Mouse (Mus musculus) Muller cell, postnatal 12 days (primary cell): ENCODE measurements around the gene Sugt1.

Experiments
- DNase-seq: peaks from one replicate; pipeline ENCODE4 v3.0.0-alpha.2; 2015; ENCODE audit errors: inconsistent ontology term

Gene Sugt1

GRCm38 (mm10) chr14:79606867-79607266 lies 19.4 kb downstream of the Sugt1 start:
- DNase-seq = no peak

DNA sequence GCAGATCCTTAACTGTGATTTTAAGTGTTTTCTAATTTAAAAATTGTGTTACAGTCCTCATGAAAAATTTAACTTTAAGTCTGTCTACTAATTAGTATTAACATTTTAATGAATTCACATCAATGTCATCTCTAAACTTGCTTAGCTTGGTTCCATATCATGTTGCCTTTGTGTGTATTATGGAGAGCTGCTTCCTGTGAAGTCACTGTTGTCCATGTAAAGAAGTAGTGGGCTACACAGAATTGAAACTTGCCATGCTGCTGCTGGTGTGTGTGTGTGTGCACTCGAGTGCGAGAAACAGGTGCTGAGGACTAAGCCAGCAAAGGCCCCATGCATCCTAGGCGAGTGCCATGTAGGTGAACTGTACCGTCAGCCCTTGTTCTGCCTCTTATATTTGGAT lies 19.9 kb downstream of the Sugt1 start:
- no peak for DNase-seq

GRCm38 (mm10) chr14:79608286-79608685 lies 20.8 kb downstream of the Sugt1 start:
- DNase-seq = no peak

DNA sequence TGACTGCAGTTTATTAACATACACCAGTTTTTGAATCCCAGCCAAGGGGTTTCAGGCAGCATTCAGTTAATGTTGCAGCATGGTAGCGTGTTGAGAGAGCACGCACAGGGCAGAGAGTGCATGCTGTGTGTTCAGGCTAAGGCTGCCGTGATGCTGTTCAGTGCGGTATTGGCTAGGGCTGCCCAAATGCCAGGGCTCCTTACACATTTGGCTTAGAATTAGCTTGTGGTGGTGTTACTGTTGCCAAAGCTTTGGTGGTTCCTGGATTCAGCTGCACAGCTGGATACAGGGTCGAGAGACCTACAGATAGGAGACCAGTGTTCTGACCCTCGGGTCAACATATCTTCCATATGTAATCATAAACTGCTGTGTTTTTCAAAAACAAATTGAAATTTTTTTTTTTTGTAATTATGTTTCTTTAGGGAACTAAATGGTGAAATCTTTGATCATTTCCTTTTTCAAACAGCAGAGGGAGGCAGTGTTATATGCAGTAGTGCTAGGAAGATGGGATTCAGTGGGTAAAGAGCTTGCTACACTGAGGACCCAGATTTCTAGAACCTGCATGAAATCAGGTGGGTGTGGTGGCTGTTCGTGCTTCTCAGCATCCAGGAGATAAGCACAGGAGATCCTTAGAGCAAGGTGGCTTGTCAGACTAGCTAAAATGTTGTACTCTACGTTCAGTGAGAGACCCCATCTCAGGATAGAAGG lies 29.8 kb downstream of the Sugt1 start:
- no peak for DNase-seq

GRCm38 (mm10) chr14:79619802-79620201 lies 32.3 kb downstream of the Sugt1 start:
- no peak for DNase-seq

GRCm38 (mm10) chr14:79621143-79621542 lies 33.7 kb downstream of the Sugt1 start:
- DNase-seq = no peak

DNA sequence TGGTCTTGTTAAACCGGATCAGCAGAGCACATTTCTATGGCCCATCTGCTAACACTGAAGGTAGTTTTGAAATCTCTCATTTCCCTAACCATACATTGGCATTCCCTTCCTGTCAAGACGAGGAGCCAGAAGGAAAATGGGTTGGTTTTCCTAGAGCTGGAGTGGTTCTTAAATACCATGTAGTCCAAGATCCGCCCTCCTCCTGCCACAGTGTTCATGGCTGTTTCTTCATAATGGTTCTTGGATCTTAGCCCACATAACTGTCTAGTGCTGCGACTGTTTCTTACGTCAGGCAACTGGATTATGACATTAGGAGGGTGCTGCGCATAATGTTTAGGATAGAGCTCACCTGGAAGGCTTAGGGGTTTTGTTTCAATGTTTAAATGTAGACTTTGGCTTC lies 44.8 kb downstream of the Sugt1 start:
- no peak for DNase-seq

DNA sequence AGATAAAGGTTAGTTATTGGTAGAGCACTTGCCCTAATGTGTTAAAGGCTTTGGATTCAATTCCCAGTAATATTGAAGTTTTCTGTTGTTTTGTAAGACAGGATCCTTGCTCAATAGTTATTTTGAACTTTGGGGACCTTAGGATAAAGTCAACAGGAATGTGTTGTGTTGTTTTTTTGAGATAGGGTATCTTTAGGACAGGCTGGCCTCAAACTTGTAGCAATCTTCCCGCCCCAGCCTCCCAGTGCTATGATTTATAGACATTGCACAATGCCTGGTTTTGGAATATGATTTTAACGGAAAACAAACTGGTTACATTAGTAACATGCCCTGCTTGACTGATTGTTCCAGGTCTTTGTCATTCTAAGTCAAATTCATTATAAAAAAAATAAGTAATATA lies 45.7 kb downstream of the Sugt1 start:
- no peak for DNase-seq

- no peak for DNase-seq
Observed at GRCm38 (mm10) chr14:79636814-79637213, 49.3 kb downstream of the Sugt1 start.

- DNase-seq = no peak
Observed at GRCm38 (mm10) chr14:79642063-79642462, 54.6 kb downstream of the Sugt1 start.

DNA sequence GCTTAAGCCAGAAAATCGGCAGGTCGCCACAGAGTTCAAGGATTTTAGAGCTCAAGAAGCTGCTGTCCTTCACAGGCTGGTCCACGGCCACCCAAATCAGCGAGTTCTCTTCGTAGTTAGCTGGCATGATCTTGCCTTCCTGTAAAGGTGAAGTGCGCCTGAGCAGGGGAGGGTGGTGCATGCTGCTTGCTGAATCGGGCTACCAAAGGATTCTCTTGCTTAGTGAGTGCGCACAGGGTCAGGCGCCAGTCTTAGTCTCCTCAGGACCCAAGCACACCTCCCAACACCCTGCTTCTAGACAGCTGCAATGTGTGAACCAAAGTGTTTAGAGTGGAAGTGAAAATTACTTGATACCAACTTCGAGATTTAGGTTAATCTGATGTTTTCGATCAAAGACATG lies 57.9 kb downstream of the Sugt1 start:
- no peak for DNase-seq

DNA sequence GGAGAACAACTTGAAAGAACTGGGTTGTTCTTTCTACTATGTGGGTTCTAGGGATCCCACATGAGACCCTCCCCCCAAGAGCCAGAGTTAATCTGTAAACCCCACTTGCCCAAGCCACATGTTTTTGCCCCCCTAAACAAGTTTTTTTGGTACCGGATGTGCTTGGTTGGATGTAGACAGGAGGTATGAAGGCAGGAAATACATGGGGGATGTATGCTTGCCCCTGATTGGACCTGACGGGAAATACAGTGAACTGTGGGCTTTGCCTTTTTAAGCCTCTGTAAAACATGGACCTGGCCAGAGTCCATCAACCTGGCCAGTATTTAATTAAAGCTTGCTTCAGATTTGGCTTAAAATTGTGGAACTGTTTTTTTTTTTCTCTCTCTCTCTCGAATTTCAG lies 62.2 kb downstream of the Sugt1 start:
- DNase-seq = no peak

DNA sequence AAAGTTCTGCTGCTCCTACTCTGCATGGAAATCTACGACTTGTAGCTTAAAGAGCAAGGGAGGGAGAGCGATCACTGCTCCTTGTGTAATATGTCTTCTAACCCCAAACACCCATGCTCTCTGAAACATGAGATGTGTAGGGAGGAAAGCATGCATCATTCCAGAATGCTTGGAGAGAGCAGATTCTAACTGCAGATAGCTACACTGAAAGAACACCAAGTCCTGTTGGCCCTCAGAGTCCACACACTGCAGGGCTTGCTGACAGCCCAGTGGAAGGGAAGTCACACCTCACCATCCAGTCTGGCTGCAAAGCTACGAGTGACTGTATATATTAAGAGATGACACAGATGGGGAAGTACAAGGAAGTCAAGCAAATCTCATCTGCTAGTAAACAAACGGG lies 65.2 kb downstream of the Sugt1 start:
- no peak for DNase-seq

DNA sequence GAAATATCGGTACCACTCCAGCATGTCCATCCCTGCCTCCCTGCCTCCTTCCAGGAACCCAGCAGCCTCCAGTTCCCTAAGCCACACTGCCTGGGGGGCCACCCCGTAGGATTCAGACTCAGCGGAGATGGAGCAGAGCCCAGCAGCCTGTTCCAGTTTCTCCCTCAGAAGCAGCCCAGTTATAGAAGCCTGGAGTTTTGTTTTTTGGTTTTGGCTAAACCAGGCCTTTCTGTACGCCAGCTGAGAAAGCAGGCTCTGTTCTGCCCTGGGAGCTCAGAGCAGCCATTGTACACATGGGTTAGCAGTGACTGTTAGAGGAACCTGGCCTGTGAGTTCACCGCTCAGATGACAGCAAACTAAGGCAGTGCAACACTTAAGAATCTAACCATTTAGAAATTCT lies 70.8 kb downstream of the Sugt1 start:
- DNase-seq = peak; percentile 40

- no peak for DNase-seq
Observed at GRCm38 (mm10) chr14:79658748-79659508, 71.4 kb downstream of the Sugt1 start.

DNA sequence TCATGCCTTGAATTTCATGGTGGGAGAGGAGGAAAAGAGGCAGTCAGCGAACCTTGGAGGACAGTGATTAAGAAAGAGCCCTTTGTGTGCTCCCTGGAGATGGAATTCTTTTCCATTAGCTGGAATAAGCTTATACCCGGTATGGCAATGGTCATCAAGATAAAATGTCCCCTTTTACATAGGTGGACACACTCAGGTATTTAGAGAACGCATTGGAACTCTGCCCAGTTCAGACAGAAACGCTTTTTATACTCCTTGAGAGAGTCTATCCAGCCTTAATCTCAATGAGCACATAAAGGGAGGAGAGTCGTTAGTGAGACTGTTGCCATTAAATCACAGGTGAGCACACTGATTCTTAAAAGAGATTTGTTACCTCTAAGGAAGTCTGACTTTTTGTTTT lies 73.0 kb downstream of the Sugt1 start:
- DNase-seq = peak; percentile 27

GRCm38 (mm10) chr14:79661005-79661917 lies 73.8 kb downstream of the Sugt1 start:
- peak; percentile 65 for DNase-seq

DNA sequence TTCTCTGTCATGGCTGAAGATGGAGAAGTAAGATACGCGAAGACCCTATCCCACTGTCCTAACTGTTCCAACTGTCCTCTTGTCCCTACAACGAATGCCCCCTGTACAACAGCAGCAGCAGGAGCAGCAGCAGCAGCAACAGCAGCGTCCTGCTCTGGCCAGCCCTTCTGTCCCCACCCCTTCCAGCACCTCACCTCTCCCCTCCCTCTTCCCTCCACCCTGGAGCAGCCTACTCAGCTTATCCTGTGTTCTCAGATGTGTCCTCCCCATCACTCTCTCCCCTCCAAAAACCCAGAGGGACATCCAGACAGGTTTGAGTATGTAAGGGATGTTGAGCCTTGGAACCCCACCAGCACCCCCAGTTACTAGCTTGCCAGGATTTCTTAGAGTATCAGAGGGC lies 74.5 kb downstream of the Sugt1 start, which contains the start of gene Cnmd:
Cnmd (minus strand) TSS at position 170 of the 400 bp plus-strand sequence.
- no peak for DNase-seq

- no peak for DNase-seq
Observed at GRCm38 (mm10) chr14:79671008-79671407, 83.5 kb downstream of the Sugt1 start.

DNA sequence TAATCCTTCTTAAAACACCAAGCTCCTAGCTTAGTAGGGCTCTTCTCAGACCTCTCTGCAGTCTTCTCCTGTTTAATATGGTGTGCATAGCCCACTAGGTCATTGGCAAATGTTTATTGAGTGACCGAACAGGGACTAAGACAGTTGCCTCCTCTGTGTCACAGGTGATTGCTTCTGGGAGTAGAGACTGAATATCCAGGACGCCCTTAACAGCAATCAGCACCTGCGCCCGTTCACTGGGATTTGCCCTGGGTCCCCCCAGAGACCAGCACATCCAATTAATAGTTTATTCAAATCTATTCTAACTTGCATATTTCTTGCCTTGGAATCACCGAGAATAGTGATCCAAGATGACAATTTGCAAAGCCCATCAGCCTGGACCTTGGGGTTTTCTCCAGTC lies 85.1 kb downstream of the Sugt1 start:
- DNase-seq = no peak

GRCm38 (mm10) chr14:79673083-79674013 lies 85.9 kb downstream of the Sugt1 start:
- DNase-seq = no peak
